Mouse (Mus musculus): Measurements from ENCODE around the gene Ecm2. TPM values are rescaled to one million over a fixed set of nuclear protein-coding genes. Genes with fewer than 3 reads are reported as not detected.

Gene Ecm2
- total RNA-seq, 2 experiments from 2014 or later, result 14.2 to 14.5 TPM

- intact Hi-C loops (cut with DNase I), result loop anchor here (5.0 kb wide), 1 partner anchor 60 kb away; no protein-coding TSS in a partner anchor
- no peak for DNase-seq
Measured at GRCm38 (mm10) chr13:49581541-49582530, 77.2 kb downstream of the Ecm2 start, which contains the start of gene Omd. Gene Omd, plus strand, starts transcription at chr13:49582462.

Other genes starting within 250 kb of the Ecm2 start
- 1 to 10 TPM in 1 of 2 experiments, under 1 TPM in 1; 0.64 to 1.2 TPM for gene Fgd3, start 184.5 kb upstream of the Ecm2 start, total RNA-seq (2021)
- gene Bicd2, start 163.2 kb upstream of the Ecm2 start, total RNA-seq (2021), result 10 to 100 TPM; 73.4 to 79.7 TPM
- gene Ippk, start 83.6 kb upstream of the Ecm2 start, total RNA-seq (2021), result 1 to 10 TPM; 6.5 TPM
- 1 to 10 TPM; 1.1 to 1.5 TPM for gene Tes3-ps, start 11.5 kb upstream of the Ecm2 start, total RNA-seq (2021)
- 10 to 100 TPM; 21.3 to 29.7 TPM for gene Aspn, start 39.6 kb downstream of the Ecm2 start, total RNA-seq (2021)
- 1 to 10 TPM; 1.6 to 1.8 TPM for gene Omd, start 77.7 kb downstream of the Ecm2 start, total RNA-seq (2021)
- gene Ogn, start 103.2 kb downstream of the Ecm2 start, total RNA-seq (2021), result 10 to 100 TPM; 78.1 to 94.6 TPM
- 1 to 10 TPM; 1.8 to 3.1 TPM for gene Cenpp, start 148.0 kb downstream of the Ecm2 start, total RNA-seq (2021)
- gene Nol8, start 148.3 kb downstream of the Ecm2 start, total RNA-seq (2021), result 10 to 100 TPM; 20.6 to 21.1 TPM
- 10 to 100 TPM; 68.4 to 68.7 TPM for gene Iars, start 177.3 kb downstream of the Ecm2 start, total RNA-seq (2021)

All from heart, postnatal 36 days (tissue).